Mouse (Mus musculus) stomach, adult 2 months (tissue): ENCODE data around the gene Erh. TPM values are rescaled to one million over a fixed set of nuclear protein-coding genes. Genes with fewer than 3 reads are reported as not detected.

Experiments
- polyA plus RNA-seq: library from polyadenylated mRNA; depleted of rRNA; stranded (reverse); fragments of >200 nt; gene quantifications from 2 replicates; pipeline ENCODE4 v1.2.3, GENCODE M21; 2012; rRNA removed

Gene Erh
- 2.0 and 6.4 TPM in 2 replicates for polyA plus RNA-seq

DNA sequence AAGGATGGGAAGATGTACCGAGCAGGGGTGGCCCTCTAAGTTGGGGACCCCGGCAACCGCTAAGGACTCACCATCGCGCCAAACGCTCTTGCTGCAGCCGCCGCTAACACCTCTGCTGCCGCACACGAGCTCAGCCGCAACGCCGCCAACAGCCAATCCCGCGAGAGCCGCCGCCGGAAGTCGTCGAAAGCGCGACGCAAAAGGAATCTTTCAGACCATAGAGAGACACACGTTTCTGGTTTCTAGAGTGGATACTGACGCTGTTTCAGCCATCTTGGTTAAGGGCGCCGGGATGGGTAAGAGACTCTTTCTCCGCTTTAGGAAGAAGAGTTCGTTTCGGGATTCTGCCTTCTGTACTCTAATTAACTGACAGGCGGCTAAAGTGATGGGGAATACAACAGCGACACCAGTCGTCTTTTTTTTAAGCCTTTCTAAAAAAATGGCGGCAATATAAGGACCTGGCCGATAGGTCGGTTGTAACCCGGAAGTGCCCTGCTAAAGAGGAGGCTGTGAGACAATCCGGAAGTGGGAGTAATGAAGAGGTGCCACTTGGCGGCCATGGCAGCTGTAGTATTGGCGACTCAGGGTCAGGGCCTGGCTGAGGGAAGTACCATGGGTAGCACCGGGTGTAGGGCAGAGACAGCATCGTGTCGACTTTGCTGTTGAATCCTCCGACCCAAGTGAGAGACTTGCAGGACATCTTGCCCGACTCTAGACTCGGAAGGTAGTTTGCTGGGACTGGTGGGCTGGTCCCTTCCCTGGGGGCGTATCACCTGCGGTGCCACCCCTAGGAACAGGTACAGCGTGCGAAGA, at the start of gene Erh, which contains the start of gene Slc39a9:
Gene Erh (minus strand): TSS at position 649 of the 813 bp plus-strand sequence.
Gene Slc39a9 (plus strand): TSS at position 191 of the 813 bp plus-strand sequence.

DNA sequence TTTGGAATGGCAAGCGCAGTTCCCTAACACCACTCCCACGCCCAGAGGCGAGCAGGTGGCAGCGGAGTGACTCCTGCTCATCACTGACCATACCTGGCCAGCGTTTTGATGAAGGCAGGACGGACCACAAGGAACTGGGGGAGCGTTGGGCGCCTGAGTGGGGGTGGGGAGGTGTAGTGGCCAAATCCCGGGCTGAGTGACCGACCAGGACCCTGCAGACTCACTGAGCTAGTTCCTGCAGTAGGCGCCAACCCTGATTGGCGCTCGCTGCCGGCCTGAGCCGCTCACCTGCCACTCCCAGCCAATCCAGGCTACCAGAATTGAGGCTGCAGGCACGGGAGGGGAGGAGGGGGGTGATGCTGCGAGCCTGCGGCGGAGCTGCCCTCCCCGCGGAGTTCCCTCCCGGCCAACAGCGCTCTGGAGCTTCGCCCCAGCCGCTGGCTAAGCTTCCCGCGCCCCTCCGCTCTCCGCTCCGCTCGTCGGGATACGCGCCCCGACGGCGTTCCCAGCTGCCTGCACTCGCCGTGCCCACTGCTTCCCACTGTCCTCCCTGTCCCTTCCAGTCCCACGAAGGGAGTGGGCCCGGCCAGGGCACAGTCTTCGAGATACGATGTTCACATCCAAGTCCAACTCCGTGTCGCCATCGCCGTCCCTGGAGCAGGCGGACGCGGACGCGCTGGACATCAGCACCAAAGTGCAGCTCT, 48.3 kb upstream of the Erh start, which contains the start of gene Plekhd1:
Gene Plekhd1 (plus strand): TSS at position 323 of the 704 bp plus-strand sequence.

Other genes starting within 250 kb of the Erh start
- gene Dcaf5, start 207.7 kb downstream of the Erh start, polyA plus RNA-seq: 6.5 and 6.9 TPM in 2 replicates
- gene Exd2, start 181.2 kb downstream of the Erh start, polyA plus RNA-seq: 3.1 and 3.6 TPM in 2 replicates
- 1.7 and 1.8 TPM in 2 replicates for gene Galnt16, start 126.1 kb downstream of the Erh start, polyA plus RNA-seq
- gene Slc39a9, start 458 bp downstream of the Erh start, polyA plus RNA-seq: 26.7 and 38.3 TPM in 2 replicates
- gene Plekhd1, start 48.2 kb upstream of the Erh start, polyA plus RNA-seq: 0.57 and 1.1 TPM in 2 replicates
- gene Ccdc177, start 116.3 kb upstream of the Erh start, polyA plus RNA-seq: not detected in 2 replicates
- gene Susd6, start 146.2 kb upstream of the Erh start, polyA plus RNA-seq: 14.9 and 23.3 TPM in 2 replicates